Mouse (Mus musculus) C2C12 (cell line): ENCODE measurements around the gene Gm45521.

Experiments
- CEBPB ChIP-seq: IDR thresholded peaks from one replicate; pipeline ENCODE4 v1.6.1; 2011; ENCODE audit warnings: low read depth, mild to moderate bottlenecking, control low read depth, moderate library complexity
- CTCF ChIP-seq: IDR thresholded peaks from one replicate; pipeline ENCODE4 v1.5.1; 2011; ENCODE audit not compliant: control insufficient read depth, insufficient read depth, insufficient read length
- USF1 ChIP-seq: IDR thresholded peaks from one replicate; pipeline ENCODE4 v1.6.1; 2011; ENCODE audit warnings: low read depth, mild to moderate bottlenecking, control low read depth, moderate library complexity

GRCm38 (mm10) chr14:8003727-8004670 lies 46.9 kb downstream of the Gm45521 start:
- no peak for TF ChIP-seq CTCF
- no peak for TF ChIP-seq CEBPB
- TF ChIP-seq USF1, result no peak
